Mouse (Mus musculus) neural tube, embryonic 12.5 days (tissue): Measurements from ENCODE around the gene Amelx. TPM values are rescaled to one million over a fixed set of nuclear protein-coding genes. Genes with fewer than 3 reads are reported as not detected.

Experiments used
- polyA plus RNA-seq: library from polyadenylated mRNA; unstranded; fragments of >200 nt; fragmentation: Nextera tagmentation; extraction: Ambion mirVana; gene quantifications from 2 replicates; pipeline ENCODE4 v1.2.1, GENCODE M21; 2016

Amelx gene
- polyA plus RNA-seq, 1 experiment from 2014 or later, result not detected

Other genes starting within 250 kb of the Amelx start
- gene Hccs, start 133.2 kb upstream of the Amelx start, polyA plus RNA-seq, result 49.9 and 52.0 TPM in 2 replicates